Mouse (Mus musculus) hindbrain, embryonic 16.5 days (tissue): ENCODE measurements around the gene Zbtb22. TPM values are rescaled to one million over a fixed set of nuclear protein-coding genes. Genes with fewer than 3 reads are reported as not detected.
"Not testable (repeated sequence)": the region's sequence is repeated elsewhere in the genome, so short reads cannot be mapped to it uniquely, and the experiment has no call there.

Experiments used
- ATAC-seq: fragments of 200-750 bp; cut with Nextera tagmentation; 2 replicates; pipeline ENCODE4 v1.8.0; 2017; ENCODE audit warnings: moderate TSS enrichment, moderate library complexity
- H3K27ac ChIP-seq: fragments of 300-500 bp; sonication (generic); 2 replicates; pipeline ENCODE4 v1.5.1; 2014; ENCODE audit warnings: low read depth, mild to moderate bottlenecking, control low read depth, low read length, moderate library complexity
- H3K27me3 ChIP-seq: fragments of 300-500 bp; sonication (generic); replicated peaks from 2 replicates; pipeline ENCODE4 v1.6.1; 2014; ENCODE audit warnings: low read length; ENCODE audit not compliant: control insufficient read depth, insufficient read depth
- H3K36me3 ChIP-seq: fragments of 300-500 bp; sonication (generic); 2 replicates; pipeline ENCODE4 v1.6.1; 2014; ENCODE audit warnings: mild to moderate bottlenecking, low read length, moderate library complexity, mixed read lengths; ENCODE audit not compliant: control insufficient read depth, insufficient read depth
- H3K4me1 ChIP-seq: fragments of 300-500 bp; sonication (generic); 2 replicates; pipeline ENCODE4 v1.6.1; 2014; ENCODE audit warnings: low read depth, low read length; ENCODE audit not compliant: control insufficient read depth, insufficient read depth
- H3K4me2 ChIP-seq: fragments of 300-500 bp; sonication (generic); 2 replicates; pipeline ENCODE4 v1.6.1; 2014; ENCODE audit warnings: mild to moderate bottlenecking, low read length, control low read depth, moderate library complexity
- H3K4me3 ChIP-seq: fragments of 300-500 bp; sonication (generic); 2 replicates; pipeline ENCODE4 v1.5.1; 2014; ENCODE audit warnings: mild to moderate bottlenecking, low read length, control low read depth, moderate library complexity
- H3K9ac ChIP-seq: fragments of 300-500 bp; sonication (generic); 2 replicates; pipeline ENCODE4 v1.6.1; 2014; ENCODE audit warnings: low read depth, mild to moderate bottlenecking, control low read depth, low read length, moderate library complexity
- H3K9me3 ChIP-seq: fragments of 300-500 bp; sonication (generic); 2 replicates; pipeline ENCODE4 v1.6.1; 2014; ENCODE audit warnings: mild to moderate bottlenecking, low read length, moderate library complexity; ENCODE audit not compliant: control insufficient read depth
- WGBS: fragments of 180-500 bp; shearing (Covaris S2); extraction: QIAGEN DNeasy Blood & Tissue Kit; methylation state at CpG from one replicate; pipeline ENCODE4 v1.1.7; 2014; 5-methylcytosine and 5-hydroxymethylcytosine counted together
- polyA plus RNA-seq: library from polyadenylated mRNA; unstranded; fragments of >200 nt; fragmentation: Nextera tagmentation; extraction: Ambion mirVana; gene quantifications from 2 replicates; pipeline ENCODE4 v1.2.1, GENCODE M21; 2015

Zbtb22 gene
- polyA plus RNA-seq, 1 experiment from 2014 or later = 16.2 TPM

- no peaks in the 10 kb centered on the region for H3K9me3 ChIP-seq
- H3K27me3 ChIP-seq = no peaks in the 10 kb centered on the region
- no peak for ATAC-seq
- H3K4me3 ChIP-seq = no peak overlapping the region
- WGBS = 68% methylated on average over 2 of the region's 2 CpGs
- no peak overlapping the region for H3K4me2 ChIP-seq
- H3K27ac ChIP-seq = no peak overlapping the region
- H3K9ac ChIP-seq = no peak overlapping the region
- H3K4me1 ChIP-seq = peaks cover 4% of the 10 kb centered on the region; the same call in 1 of the 2 replicates
- no peaks in the 10 kb centered on the region for H3K36me3 ChIP-seq
Measured at GRCm38 (mm10) chr17:33891357-33891756, 24.3 kb upstream of the Zbtb22 start.

- not testable (repeated sequence) for H3K4me2 ChIP-seq, H3K27me3 ChIP-seq, H3K9me3 ChIP-seq, H3K27ac ChIP-seq, H3K4me3 ChIP-seq, ATAC-seq, H3K36me3 ChIP-seq, H3K9ac ChIP-seq, H3K4me1 ChIP-seq
- WGBS = 71% methylated on average over 6 of the region's 6 CpGs
Measured at GRCm38 (mm10) chr17:33891892-33892291, 23.8 kb upstream of the Zbtb22 start.

DNA sequence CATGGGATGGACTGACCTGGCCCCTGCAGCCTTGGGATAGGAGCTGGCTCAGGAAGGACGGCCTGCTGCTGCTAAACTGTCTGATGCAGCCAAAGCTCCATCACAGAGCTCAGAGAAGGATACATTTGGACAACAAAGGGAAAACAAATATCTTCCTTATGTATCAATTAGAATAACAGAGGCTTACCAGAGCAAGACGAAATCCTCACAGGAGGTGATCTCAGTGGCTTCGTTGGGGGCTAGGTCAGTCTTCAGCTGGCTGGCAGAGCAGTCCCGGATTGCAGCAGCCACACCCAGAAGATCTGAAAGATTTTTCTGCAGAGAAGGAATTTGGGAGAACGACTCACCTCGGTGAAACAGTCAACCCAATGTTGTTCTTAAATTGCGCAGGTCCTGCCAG, 23.3 kb upstream of the Zbtb22 start:
- Histone ChIP-seq H3K4me1 (peaks cover 4% of the 10 kb centered on the region; the same call in 1 of the 2 replicates), H3K27ac (no peak overlapping the region), H3K4me2 (no peak overlapping the region), H3K4me3 (no peak overlapping the region), H3K9me3 (no peaks in the 10 kb centered on the region), H3K9ac (no peak overlapping the region), H3K27me3 (no peaks in the 10 kb centered on the region), H3K36me3 (no peaks in the 10 kb centered on the region)
- 17% methylated on average over 7 of the region's 7 CpGs for WGBS
- no peak for ATAC-seq

GRCm38 (mm10) chr17:33893011-33893410, 22.7 kb upstream of the Zbtb22 start:
- not testable (repeated sequence) for ATAC-seq, H3K4me1 ChIP-seq

GRCm38 (mm10) chr17:33897114-33897794, 18.4 kb upstream of the Zbtb22 start:
- no peak overlapping the region for H3K4me2 ChIP-seq
- H3K36me3 ChIP-seq = no peaks in the 10 kb centered on the region
- no peak overlapping the region for H3K9ac ChIP-seq
- WGBS = 44% methylated on average over 6 of the region's 6 CpGs
- no peaks in the 10 kb centered on the region for H3K4me1 ChIP-seq
- no peaks in the 10 kb centered on the region for H3K27me3 ChIP-seq
- H3K27ac ChIP-seq = no peak overlapping the region
- H3K4me3 ChIP-seq = no peak overlapping the region
- H3K9me3 ChIP-seq = no peaks in the 10 kb centered on the region
- no peak for ATAC-seq

More at GRCm38 (mm10) chr17:33893011-33893410, 22.7 kb upstream of the Zbtb22 start:
- not testable (repeated sequence) for H3K9ac ChIP-seq, H3K36me3 ChIP-seq, H3K27ac ChIP-seq, H3K4me3 ChIP-seq, H3K4me2 ChIP-seq, H3K27me3 ChIP-seq, H3K9me3 ChIP-seq
- WGBS = 84% methylated on average over 4 of the region's 4 CpGs

DNA sequence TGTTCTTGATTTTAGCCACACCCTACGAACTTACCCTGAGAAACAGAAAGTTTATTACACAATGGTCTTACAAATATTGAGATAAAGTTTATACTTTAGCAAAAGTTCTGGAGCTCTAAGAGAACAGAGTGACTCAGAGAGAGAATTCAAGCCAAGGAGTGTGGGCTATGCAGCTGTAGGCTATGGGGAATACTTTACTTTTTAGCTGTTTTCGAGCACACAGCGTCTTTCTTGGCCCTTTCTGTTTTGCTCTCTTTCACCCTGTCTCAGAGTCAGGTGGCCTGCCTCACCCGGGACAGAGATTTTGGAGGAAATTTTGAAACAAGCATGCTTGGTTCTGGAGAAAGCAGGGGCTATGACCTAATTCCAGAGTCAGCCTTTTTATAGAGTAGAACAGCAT, 17.5 kb upstream of the Zbtb22 start:
- H3K4me1 ChIP-seq, H3K36me3 ChIP-seq, H3K27ac ChIP-seq, H3K4me2 ChIP-seq, H3K9me3 ChIP-seq, H3K4me3 ChIP-seq, ATAC-seq, H3K27me3 ChIP-seq, H3K9ac ChIP-seq: not testable (repeated sequence)
- WGBS = 83% methylated on average over 4 of the region's 4 CpGs

DNA sequence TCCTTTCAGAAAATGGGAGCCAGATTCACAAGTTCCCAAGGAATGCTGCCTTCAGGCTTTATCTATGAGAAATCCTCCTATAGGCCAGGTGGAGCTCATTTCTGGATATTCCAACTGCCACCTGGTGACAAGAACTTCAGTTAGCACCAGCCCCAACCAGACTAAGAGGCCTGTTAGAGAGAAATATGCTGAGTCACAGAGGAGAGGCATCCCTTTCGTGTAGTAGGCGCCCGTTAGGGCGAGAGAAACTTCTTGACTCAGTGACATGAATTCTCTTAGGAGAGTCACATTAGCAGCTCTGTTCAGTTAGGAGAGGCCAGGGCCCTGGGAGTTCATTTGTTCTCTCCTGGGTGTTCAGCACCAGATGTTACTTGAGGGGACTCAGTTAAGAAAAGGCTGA, 16.1 kb upstream of the Zbtb22 start:
- no peak overlapping the region for H3K9ac ChIP-seq
- ATAC-seq = no peak

DNA sequence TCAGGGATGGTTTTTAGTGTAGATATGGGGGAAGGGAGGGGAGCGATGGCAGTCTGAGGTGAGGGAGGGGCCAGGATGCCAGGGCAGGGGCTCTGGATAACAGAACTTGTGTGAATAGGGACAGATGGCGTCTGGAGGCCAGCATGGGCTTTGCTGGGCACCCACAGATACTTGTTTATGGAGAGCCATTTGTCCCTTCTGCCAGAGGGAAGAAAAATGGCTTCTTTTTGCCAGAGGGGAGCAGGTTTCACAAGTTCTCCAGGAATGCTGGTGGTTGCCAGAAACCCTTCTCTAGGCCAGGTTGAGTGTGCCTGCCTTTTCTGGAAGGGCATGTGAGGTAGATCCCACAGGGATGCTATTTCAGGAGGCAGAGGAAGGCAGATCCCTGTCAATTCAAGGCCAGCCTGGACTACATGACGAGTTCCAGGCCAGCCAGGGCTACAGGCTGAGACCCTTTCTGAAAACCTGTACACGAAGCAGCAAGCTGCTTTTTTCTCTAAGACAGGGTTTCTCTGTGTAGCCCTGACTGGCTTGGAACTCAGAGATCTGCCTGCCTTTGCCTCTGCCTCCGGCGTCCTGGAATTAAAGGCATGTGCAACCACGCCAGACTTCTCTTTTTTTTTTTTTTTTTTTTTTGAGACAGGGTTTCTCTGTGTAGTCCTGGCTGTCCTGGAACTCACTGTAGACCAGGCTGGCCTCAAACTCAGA, 15.3 kb upstream of the Zbtb22 start:
- Histone ChIP-seq H3K4me2 (no peak overlapping the region), H3K9ac (no peak overlapping the region), H3K27ac (no peak overlapping the region), H3K4me3 (no peak overlapping the region), H3K9me3 (no peaks in the 10 kb centered on the region), H3K36me3 (no peaks in the 10 kb centered on the region), H3K4me1 (no peaks in the 10 kb centered on the region), H3K27me3 (no peaks in the 10 kb centered on the region)
- WGBS = 76% methylated on average over 7 of the region's 7 CpGs
- no peak for ATAC-seq

More for the DNA sequence above, 16.1 kb upstream of the Zbtb22 start:
- Histone ChIP-seq H3K36me3 (no peaks in the 10 kb centered on the region), H3K9me3 (no peaks in the 10 kb centered on the region), H3K27me3 (no peaks in the 10 kb centered on the region), H3K27ac (no peak overlapping the region), H3K4me1 (no peaks in the 10 kb centered on the region), H3K4me3 (no peak overlapping the region), H3K4me2 (no peak overlapping the region)
- WGBS = 80% methylated on average over 4 of the region's 4 CpGs

- no peaks in the 10 kb centered on the region for H3K9me3 ChIP-seq
- no peak for ATAC-seq
- H3K4me3 ChIP-seq = no peak overlapping the region
- no peak overlapping the region for H3K4me2 ChIP-seq
- 84% methylated on average over 4 of the region's 4 CpGs for WGBS
- no peaks in the 10 kb centered on the region for H3K4me1 ChIP-seq
- H3K9ac ChIP-seq = no peak overlapping the region
- no peaks in the 10 kb centered on the region for H3K36me3 ChIP-seq
- H3K27me3 ChIP-seq = no peaks in the 10 kb centered on the region
- H3K27ac ChIP-seq = no peak overlapping the region
Measured at GRCm38 (mm10) chr17:33900989-33901314, 14.8 kb upstream of the Zbtb22 start.
